Mouse (Mus musculus) frontal cortex, postnatal 10 days (tissue): ENCODE data around the gene Kif3a.

Source experiments
- DNase-seq, 2 experiments: peaks; one replicate each; pipeline ENCODE4 v3.0.0; 2022; ENCODE audit warnings: low spot score in 2 of 2, mixed read lengths in 1 of 2

Kif3a gene

DNA sequence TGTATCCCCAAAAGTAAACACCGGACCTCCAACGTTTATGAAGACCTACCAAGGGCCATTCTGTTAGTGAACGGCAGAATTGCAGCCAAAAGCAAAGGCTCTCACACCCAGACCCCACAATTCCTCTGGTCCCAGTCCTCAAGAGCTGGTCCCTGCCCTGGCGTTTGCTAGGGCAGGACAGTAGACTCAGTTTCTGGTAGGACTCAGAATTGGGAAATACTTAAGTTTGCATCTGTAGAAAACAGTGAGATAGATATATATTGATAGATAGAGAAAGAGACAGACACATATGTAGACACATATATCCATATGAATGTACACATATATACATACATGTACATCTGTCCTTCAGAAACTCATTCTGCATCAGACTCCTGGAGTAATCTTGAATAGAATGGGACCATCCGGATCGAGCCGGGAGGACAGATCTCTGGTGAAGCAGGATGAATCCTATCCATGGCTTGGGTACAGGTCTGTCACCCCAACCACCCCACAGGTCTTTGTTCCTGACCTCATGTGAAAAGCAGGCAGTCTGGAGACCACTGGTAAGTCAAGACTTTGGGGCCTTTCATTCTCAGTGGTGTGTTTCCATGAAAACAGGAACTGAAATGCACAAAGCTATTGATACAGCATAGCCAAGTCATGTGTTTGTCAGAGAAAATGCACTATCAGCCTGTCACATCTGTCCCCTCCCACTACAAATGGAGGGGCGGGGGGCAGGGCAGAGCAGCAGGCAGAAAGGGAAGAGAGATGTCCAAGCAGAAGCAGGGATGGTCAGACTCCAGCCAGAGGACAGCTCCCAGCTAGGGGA is 49.8 kb downstream of the Kif3a start:
- no peak for DNase-seq

DNA sequence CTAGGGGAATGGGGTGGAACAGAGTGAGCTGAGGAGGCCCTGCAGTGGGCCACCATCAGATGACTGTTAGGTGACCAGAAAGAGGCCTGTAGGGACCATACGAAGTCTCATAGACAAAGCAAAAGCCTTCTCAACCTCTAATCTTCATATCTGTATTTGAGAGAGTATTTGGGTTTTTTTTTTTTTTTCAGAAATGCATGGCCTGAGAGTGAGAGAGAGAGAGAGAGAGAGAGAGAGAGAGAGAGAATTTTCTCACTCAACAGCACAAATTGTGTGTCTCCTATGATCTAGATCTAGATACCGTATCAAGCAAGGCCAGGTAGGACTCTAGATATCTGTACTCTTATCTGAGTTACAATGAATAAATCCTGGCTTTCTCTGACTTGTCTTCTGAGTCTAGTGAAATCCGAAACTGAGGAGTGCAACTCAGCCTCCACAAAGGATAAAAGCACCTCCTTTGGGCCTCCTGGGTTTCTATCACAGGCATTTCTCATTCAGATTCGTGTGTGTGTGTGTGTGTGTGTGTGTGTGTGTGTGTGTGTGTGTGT is 50.5 kb downstream of the Kif3a start:
- DNase-seq, result no peak

DNA sequence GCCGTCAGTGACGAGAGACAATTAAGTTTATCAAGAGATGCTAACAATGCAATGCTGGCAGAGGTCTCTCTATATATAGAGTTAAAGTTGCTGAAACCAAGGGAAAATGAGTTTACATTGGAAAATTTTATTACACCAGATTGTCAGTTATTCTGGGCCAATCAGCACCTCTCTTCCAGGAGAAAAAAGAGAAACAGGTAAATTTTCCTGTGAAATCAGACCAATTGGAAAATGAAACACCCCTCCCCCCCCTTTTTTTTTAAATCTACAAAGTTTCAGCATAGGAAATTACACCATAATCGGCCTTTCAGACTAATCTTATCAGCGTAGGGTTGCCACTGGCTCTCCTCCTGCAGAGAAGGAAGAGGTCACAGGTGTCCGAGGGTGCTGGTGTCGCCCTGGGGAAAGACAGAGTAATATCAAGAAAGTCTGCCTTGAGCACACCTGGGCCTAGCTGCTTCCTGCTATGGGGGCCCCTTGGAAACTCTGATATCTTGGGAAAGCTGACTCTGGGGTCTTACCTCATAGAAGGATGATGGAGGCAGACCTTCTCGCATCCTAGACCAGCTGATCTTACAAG is 51.5 kb downstream of the Kif3a start, which contains the start of gene Il4:
TSS of gene Il4 (minus strand) at position 51 of the 580 bp plus-strand sequence.
- no peak for DNase-seq

DNA sequence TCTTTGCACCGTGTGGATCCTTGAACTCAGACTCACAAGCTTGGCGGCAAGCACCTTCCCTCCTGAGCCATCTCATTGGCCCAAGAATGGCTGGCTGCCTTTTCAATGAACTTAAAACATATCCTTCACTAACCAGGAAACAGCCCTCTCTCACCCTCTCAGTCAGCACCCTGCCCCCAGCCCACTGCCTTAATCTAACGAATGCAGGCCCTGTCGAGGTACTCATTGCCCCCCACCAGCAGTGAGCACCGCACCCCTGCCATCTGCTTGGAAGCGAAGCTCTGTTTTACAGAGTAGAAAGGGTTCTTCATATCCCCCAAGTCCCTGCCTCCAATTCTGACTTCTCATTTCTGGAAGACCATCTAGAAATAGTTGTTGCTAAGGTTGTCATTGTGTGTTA is 52.2 kb downstream of the Kif3a start:
- DNase-seq, result no peak

DNA sequence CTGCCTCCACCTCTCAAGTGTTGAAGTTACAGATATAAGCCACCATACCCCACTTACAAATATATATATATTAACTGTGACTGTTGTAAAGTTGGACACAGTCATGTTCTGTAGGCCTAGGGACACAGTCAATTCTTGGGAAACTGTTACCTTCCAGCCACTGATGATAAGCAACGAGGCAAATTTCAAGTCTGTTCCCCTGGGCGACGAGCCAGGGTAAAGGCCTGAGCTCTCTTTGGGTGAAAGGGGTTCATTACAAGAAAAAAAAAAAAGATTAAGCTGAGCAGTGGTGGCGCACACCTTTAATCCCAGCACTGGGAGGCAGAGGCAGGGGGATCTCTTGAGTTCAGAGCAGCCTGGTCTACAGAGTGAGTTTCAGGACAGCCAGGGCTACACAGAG is 52.9 kb downstream of the Kif3a start:
- DNase-seq, result no peak

DNA sequence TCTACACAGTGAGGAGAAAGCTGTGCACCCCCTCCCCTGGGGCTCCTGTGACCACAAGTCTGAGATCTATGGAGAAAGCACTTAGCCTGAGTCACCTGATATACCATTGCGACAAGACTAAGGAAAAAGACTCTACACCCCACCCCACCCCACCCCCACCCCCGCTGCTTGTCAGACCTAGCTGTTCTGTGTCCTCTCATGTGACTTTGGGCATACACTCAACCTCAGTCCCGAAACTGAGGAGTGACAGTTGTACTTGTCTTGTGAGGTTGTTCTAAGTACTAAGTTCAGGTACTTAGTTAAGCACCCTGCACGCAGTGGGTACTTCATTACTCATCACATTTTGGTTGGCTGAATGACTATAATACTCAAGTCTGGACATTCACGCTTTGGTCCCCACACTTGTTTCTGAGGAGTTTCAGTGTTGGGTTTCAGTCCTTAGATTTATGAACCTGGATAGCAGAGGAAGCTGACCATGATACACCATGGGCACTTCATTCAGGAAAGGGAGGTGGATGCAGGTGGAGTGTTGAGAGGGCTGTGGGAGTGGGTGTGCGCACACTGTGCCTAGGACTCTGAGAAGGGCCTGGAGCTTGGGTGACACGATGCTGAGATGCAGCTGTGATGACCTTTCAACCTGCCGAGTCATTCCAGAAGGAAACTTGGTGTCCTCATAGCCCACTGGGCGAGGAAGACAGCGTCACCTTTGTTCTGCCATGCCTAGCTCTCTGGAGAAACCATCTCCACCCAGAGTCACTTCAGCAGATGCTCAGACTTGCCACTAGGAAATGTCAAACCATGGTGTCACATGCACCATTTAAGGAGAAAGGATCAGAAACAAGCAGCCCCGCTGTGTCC is 54.6 kb downstream of the Kif3a start:
- no peak for DNase-seq

DNA sequence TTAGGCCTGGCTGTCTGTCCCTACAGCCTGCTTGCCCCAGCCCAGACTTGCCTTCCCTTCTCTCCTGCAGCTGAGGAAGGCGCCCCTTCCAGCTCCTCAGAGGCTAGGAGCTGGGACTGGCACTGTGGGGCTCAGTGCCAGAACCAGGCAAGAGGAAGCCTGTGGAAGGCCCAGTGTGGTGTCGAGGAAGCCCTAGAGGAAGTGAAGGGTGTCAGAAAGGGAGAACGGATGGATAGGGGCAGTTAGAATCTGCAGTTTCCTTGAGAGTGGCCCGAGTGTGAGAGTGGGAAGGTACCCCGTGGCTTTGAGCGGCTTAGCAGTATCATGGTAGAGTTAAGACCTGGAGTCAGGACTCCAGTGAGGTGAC is 55.2 kb downstream of the Kif3a start:
- no peak for DNase-seq

DNA sequence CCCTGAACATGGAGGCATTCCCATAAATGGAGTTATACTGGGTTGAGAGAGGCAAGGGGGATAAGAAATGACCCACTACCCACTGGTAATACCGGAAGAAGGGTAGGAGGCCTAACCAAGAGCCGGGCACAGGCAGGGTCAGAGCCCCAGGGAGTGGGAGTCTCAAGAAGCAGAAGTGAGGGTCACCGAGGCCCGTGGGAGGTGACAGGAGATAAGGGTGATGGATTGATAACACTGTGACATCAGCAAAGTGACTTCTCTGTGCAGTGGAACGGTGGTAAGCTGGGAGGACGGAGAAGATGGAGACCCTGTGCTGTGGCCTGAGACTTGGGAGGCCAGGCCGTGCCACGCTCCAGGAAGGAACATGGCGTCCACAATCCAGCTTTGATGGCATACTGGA is 56.4 kb downstream of the Kif3a start:
- no peak for DNase-seq

DNA sequence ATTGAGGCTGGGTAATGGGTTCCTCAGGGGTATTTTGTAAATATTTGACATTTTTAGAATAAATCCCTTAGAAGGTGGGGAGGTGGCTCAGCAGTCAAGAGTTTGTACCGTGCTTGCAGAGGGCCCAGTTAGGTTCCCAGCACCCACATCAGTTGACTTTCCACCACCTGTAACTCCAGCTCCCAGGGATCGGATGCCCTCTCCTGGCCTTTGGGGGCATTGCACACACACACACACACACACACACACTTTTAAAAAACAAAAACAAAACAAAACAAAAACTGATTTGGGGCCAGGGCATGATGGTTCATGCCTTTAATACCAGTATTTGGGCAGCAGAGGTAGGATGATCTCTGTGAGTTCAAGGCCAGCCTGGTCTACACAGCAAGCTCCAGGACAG is 56.9 kb downstream of the Kif3a start:
- DNase-seq, result no peak

DNA sequence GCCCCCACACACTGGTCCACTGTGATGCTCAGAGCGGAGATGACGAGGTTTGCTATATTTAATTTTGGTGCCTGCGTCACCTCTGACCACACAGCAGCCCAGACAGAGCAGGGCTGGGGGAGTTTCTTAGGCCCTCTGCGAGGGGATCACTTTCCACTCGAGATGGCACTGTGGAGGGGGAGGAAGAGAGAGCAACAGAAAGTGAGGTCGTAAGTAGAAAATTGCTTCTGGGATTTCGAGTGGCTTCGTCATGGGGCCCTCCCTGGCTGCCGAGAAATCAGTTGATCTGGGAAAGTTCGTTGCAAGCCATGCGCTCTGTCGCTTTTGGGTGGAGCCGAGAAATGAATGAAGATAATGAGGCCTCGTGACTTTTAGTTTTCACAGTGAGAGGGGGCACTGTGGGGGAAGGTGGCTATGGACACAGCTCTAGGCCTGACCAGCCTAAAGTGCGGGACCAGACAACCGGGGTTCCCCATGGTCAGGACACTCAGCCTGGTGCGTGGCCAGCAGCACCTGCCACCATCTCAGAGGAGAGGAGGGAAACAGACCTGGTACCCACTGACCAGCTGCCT is 59.7 kb downstream of the Kif3a start:
- no peak for DNase-seq

DNA sequence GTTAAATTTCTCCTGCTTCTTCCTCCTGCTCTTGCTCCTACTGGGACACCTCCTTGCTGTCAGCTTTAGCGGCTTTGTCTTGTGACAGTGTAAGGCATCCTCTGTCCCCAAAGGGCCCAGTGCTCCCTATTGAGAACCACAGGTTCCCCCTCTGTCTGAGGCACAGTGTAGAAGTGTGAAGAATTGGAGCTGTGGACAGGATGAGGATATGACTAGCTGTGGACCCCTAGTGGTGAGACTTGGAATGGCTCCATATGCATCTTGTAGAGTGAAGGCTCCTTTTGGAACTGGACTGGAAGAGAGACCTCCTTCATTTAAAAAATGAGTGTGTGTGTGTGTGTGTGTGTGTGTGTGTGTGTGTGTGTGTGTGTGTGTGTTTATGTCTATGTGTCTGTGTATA is 60.7 kb downstream of the Kif3a start:
- peak; percentile 36 to 66 for DNase-seq

DNA sequence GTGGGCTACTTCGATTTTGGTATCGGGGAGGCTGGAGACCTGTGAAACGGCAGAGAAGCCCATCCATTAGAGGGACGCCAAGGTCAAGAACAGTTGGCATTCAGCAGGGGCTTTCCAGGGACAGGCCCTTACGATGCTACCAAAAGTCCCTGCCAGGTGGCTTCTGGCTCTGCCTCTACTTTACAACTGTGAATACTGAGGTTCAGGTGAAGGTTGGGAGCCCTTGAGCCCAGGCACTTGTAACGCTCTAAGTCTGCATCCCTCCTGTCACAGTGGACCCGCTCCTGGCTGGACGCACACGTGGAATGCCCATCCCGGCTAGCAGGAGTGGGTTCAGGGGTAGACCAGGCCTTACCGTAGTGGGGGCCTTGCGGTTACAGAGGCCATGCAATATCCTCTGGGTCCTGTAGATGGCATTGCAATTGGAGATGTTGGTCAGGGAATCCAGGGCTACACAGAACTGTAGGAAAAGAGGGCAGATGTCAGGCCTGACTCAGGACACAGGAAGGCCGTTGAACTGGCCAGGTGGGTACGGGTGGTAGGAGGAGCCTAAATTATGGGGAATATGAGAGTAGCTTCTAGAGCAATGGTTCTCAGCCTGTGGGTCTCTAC is 65.0 kb downstream of the Kif3a start:
- DNase-seq, result no peak

DNA sequence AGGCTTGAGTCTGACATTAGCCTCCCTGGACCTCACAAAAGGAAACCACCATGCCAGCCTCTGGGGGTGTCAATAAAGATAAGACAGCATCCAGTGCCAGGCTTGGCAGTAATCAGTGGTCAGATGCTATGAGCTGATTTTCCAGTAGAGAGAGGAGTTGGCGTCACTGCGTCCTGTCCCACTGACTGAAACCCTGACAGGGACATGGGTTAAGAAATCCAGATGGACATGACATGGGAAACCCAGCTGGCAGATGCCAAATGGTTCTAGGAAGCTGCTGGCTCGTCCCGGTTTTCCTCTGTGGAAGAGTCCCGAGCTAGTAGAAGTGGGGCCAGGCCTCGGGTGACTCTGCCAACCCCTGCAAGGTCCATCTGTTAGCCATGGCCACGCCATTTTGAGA is 66.5 kb downstream of the Kif3a start:
- no peak for DNase-seq

DNA sequence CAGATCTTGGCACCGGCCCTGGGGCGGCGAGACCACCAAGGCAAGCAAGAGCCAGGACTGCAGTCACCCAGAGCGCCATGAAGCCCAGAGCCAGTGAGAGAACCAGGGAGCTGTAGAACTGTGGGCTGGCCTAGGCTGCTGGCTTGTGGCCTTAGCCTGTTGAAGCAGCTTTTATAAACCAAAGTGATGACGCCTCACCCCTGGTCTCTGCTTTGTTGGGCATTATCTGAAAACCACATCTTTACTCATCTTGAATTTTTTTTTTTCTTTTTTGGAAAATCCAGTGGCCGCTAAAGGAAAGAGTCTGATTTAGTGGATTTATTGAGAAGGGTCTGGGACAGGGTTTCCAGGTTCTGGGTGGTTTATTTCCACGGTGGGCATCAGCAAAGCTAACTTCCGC is 67.4 kb downstream of the Kif3a start, which contains the start of gene Il13:
TSS of gene Il13 (minus strand) at position 147 of the 400 bp plus-strand sequence.
- DNase-seq, result no peak

DNA sequence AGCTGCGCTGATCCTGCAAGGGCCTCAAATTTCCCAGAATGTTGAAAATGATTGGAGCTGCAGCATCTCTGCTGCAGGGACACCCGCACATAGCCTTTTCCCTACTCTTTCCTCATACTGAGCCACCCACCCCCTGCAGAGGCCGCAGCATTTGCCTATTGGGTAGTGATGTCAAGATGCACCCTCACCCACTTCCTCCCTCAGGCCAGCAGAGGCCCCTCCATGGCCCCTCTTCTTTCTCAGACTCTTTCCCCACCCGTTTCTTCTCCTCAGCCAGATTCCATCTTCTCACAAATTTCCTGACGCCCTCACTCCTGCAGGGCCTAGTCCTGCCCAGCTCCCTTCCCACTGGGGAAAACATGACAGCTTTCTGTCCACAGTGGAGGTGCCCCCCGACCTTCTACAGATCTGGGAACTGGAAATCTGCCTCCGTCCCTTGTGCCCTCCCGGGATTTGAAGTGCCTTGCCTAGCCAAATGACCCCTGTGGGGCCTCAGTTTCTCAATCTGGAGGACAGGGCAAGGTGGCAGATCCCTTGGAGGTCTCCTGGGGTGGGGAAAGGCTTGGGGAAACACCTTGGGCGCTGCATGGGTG is 68.5 kb downstream of the Kif3a start:
- DNase-seq, result no peak

DNA sequence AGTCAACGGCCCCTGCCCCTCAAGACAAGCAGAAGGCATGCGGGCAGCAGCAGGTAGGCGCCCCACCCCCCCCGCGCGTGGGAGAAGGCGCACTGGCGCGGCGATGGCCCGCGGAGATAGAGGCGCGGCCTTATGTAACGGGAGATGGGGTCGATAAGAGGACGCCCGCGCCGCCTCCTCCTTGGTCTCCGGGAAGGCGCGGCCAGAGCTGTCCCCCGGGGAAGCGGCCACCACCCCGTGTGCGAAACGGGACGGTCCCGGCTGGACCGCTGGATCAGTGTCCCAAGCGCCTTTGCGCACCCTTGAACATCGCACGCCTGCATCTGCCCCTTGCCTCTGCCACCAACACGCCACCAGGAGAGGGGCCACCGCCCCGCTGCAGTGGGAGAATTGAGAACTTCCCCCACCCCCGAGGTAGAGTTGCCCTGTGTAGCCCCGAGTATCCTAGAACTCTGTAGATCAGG is 69.0 kb downstream of the Kif3a start:
- DNase-seq, result no peak

DNA sequence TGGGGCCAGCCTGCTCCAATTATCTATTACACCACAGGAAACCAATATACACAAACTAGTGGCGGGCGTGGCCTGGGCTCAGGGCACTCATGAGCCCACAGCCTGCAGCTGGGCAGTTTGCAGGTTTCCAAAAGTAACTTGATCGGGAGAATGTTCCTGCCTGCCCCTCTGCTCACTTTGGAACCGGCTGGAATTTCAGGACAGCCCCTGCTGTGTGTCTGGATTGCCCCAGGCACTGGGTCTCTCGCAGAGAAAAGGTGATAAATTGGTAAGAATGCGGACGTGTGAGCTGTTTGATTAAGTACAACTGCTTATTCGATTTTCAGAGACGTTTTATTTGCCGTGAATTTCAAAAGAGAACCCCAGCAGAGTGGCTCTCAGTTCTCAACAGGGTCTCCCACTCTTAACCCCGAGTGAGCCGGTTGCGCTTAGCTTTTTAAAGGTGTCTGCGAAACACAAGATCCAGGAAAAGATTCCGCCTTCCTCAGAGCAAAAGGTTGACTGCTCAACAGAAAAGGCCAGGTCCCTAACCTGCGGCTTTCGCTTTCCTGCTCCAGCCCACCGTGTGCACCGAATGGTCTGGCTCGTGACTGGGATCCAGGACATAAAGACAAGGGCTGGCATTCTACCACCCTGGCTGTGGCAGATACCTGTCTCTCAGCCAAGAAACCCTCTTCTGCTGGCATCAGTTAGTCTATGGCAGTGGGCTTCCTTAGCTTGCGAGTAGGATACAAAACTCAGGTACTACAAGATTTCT is 70.0 kb downstream of the Kif3a start:
- no peak for DNase-seq

DNA sequence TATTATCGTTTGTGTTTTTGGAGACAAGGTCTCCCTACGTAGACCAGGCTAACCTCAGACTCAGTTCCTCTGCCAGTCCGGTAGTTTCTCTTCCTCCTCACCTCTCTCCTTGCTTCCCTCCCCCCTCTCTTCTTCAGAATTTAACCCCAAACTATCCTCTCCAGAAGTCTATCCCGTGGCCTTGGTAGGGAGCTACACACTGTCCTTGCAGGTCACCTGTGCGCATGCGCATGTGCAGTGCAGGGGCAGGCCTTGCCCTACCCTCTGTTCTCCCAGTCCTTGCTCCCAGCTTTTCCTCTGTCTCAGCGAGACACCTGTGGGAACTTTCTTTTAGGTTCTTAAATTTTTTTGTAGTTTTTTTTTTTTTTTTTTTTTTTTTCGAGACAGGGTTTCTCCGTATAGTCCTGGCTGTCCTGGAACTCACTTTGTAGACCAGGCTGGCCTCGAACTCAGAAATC is 70.7 kb downstream of the Kif3a start:
- DNase-seq, result no peak

DNA sequence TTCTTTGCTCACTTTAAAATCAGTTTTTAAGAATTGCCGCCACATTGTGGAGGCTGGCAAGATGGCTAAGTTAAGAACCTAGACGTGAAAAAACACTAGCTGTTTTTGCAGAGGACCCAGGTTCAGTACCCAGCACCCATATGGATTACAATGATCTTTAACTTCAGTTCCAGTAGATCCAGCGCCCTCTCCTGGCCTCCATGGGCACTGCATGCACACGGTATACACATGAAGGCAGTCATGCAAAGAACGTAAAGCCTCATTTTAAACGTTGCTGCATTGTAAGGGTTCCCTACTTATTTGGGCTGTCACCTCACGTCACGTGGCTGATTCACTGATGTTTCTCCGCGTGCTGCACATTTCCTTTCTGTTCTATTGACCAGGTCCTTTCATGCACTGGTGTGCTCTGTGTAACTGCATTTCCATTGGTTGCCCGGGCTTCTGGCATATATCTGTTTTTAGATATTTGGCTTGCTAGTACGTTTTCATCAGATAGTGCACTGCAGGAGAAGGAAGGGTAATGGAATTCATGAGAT is 75.6 kb downstream of the Kif3a start:
- DNase-seq, result no peak

DNA sequence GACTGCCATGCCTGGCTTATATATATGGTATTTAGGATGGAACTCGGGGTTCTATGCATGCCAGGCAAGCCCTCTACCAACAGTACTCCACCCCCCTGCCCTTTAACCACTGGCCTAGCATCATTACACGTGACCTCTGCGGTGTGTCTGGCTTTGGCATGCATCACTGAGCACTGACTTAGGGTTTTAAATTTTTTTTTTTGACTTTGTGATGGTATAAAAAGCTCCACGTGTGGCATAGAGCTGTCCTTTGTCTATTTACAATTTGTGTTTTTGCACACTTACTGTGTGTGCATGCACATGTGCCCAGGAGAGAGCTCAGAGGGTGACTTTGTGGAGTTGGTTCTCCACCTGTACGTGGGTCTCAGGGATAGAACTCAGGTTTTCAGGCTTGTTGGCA is 76.8 kb downstream of the Kif3a start:
- no peak for DNase-seq
